Mouse (Mus musculus) heart, postnatal 10 days (tissue): ENCODE data around the gene Eml1. TPM values are rescaled to one million over a fixed set of nuclear protein-coding genes. Genes with fewer than 3 reads are reported as not detected.
A peak's percentile ranks its signal among the peaks of the same experiment; 100 is the strongest.

Experiments used
- DNase-seq, 2 experiments: peaks; one replicate each; pipeline ENCODE4 v3.0.0; 2021
- intact Hi-C: fragments of 180-260 bp; cut with DNase I; formaldehyde crosslinking; loops from one replicate; pipeline ENCODE4 v1.15.1; 2025
- total RNA-seq, 2 experiments: library from RNA; stranded (reverse); gene quantifications; 2 replicates each; pipeline ENCODE4 v1.2.3; 2021

Eml1 gene
- total RNA-seq, 2 experiments from 2014 or later = 82.1 to 94.6 TPM

DNA sequence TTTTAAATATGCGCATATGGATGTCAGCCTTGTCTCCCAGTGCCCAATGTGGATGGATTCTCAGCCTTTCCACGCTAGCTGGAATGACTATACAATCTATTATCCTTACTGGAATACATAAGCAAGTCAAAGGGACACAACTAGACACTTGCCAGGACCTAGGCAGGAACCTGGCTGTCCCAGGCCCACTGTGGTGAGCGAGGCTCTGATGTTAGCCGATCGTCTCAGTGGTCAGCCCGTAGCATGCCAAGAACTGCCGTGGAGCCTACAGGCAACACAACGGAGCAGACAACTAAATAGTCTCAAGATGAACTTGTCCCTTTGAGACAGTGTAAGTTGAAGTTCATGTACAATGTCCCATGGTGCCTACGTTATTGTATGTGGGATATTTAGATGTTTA, 44.2 kb downstream of the Eml1 start:
- intact Hi-C loops = no loop called here
- DNase-seq = no peak

DNA sequence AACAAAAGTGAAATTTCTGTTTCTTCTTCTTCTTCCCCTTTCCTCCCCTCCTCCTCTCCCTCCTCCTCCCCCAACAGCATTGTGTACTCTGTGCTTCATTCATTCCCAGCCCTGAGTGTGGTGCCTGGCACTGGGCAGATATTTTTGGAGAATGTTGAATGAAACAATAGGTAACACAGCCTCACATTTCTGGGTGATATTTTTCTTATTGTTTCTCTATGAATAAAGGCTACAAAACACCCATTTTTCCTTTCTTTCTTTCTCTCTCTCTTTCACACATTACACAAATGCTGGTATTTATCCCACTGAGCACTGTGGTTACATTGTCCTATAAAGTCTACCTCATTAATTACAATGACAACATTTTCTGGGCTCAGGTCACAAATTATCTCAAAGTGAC, 48.8 kb downstream of the Eml1 start:
- DNase-seq = no peak
- intact Hi-C loops = no loop called here

DNA sequence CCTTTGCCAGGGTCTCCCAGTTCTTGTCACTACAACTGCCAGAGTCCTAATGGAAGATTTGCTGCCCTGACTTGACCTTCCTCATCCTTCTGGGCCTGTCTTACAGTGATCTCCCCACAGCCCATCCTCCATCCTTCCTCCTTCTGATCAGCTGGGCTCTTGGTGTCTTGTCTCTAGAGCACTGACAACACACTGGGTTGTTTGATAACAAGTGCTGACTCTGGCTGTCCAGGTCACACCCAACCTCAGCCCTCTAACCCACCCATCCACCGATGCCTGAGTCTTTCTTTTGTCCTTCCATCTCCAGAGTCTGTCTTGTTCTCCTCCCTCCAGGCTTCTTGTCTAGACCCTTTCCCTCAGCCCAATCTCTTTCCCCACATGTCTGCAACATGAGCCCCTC, 50.7 kb downstream of the Eml1 start:
- DNase-seq = no peak
- intact Hi-C loops = no loop called here

DNA sequence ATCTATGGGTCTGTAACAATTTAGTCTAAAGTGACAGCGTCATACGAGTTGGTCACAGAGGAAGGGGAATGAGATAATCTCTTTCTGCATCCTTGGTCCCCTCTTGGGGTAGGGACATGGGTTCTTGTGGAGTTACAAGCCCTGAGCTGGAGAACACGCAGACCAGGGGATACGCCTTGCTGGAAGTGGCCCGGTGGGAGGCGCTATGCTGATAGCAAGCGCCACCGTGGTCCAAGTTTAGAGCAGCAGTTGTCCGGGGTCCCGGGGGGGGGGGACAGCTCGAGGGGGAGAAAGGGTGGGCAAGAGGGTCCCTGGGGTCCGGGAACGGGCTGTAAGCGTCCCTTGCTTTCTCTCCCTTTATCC, 51.7 kb downstream of the Eml1 start:
- peak; percentile 55 to 64 for DNase-seq
- intact Hi-C loops = loop anchor here (1.0 to 2.0 kb wide), 3 partner anchors 52 to 72 kb away; partner anchors contain the start of gene Eml1

DNA sequence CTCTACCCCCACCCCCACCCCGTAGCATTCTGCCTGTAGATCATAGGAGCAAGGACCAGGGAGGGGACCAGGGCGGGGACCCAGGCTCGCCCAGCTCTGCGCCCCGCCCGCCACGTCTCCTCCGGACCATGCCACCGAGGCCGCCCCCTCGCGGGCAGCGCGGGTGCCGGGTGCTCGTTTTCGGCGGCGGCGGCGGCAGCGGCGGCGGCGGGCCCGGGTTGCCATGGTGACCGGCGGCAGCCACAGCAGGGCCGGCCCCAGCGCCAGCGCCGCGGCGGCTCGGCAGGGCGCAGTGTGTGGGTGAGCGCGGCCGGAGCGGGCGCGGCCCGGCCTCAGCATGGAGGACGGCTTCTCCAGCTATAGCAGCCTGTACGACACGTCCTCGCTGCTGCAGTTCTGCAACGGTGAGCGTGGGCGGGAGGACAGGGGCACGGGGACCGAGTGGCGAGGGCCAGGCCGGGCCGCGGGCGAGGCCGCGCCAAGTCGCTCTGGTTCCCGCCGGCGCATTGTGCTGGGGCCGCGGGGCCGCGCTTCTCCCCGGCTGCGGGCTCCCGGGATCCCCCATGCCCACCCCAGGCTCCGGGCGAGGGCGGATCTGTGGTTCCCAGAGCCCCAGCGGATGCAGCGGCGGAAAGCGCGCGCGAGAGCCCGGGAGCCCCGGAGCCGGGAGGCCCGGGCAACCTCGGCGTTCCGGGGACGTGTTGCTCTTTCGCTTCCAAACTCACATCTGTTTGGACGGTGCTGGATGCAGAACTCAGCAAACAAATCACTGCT, 52.3 kb downstream of the Eml1 start:
- peak; percentile 91 to 93 for DNase-seq

DNA sequence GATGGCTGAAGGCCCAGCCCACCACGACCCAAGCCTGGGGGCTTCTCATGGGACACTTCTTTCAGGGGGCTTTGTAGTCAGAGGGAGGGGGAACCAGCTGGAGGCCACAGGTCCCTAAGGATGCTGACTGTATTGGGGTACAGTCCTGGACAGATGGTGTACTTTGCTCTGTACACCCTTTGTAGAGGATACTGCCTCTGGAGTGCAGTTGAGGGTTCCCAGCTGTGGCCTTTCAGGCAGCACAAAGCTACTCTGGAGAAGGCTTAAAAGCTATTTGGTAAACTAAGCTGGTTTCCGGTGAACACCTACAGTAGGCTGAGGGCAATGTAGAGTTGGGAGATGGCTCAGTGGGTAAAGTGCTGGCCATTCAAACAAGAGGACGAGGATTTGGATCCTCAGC, 60.2 kb downstream of the Eml1 start:
- intact Hi-C loops = no loop called here
- no peak for DNase-seq

More for the DNA sequence above, 52.3 kb downstream of the Eml1 start:
- intact Hi-C loops = loop anchor here (1.0 to 2.0 kb wide), 3 partner anchors 53 to 72 kb away; partner anchors contain the start of gene Eml1

DNA sequence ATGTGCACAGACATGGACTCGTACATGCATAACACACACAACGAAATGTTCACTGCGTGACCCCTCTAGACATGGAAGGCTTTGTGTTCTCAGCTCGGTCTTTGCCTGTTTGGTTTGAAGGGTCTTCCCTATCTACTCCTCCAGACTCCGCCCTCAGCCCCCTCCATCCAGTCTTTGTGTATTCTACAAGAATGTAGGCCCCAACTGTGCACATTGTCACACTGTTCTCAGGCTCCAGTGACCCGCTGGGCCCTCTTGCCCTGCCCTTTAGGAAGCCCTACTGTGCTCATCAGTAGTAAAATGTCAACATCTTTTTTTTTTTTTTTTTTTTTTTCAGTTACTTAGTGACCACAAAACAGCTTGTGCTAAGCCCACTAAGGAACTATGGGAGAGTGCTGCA, 61.0 kb downstream of the Eml1 start:
- no peak for DNase-seq
- intact Hi-C loops = no loop called here

DNA sequence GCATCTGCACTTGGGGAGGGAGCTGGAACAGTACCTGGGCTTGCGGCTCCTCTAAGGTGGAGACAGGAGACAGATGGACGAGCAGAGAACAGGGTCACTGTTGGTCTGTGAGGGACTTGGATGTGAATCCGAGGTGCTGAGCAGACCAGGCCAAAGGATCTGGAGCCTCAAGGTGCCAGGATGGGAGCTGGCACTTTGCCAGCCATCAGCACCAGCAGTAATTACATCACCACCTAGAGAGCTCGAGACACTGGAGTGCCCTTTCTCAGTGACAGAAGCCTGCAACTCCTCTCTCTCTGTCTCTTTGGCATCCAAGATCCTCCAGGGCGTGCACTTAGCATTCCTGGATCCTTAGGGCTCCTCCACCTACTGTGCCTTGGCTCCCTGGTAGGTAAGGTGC, 61.8 kb downstream of the Eml1 start:
- intact Hi-C loops = no loop called here

DNA sequence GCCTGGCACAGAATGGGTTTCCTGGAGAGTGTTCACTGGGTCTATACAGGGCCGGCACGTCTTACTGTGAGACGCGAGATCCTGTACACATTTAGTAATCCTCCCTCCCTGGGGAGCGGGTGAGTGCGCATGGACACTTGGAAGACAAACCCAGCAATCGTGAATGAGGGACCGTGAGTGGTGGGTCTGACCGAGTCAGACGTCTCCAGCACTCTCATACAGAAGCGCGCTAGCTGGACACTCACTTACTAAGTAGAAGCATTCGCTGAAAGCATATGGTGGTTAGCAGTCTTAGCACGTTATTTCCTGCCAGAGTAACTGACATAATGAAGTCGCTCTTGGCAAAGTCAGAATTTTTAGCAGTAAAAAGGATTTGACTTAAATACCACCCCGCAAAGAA, 62.3 kb downstream of the Eml1 start:
- no peak for DNase-seq
- intact Hi-C loops = no loop called here

More for the DNA sequence above, 61.8 kb downstream of the Eml1 start:
- no peak for DNase-seq

DNA sequence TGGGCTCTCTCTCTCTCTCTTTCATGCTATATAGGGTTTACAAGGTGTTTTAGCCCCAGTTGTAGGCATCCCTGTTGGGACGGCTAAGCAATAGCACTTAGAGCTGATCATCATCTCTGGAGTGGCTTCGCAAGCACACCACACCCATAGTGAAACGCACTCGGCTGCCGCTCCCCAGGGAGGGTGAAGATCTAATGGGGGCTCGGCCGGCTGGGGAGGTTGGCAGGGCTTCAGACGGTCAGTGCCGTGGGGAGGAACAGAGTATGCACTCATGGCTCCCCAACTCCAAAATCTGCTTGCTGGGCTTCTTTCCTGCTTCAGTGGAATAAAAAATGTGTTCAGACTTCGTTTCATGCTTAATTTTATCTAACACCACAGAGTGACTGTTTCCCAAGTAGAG, 62.7 kb downstream of the Eml1 start:
- intact Hi-C loops = no loop called here
- peak in 1 of 2 experiments; percentile 32 for DNase-seq

DNA sequence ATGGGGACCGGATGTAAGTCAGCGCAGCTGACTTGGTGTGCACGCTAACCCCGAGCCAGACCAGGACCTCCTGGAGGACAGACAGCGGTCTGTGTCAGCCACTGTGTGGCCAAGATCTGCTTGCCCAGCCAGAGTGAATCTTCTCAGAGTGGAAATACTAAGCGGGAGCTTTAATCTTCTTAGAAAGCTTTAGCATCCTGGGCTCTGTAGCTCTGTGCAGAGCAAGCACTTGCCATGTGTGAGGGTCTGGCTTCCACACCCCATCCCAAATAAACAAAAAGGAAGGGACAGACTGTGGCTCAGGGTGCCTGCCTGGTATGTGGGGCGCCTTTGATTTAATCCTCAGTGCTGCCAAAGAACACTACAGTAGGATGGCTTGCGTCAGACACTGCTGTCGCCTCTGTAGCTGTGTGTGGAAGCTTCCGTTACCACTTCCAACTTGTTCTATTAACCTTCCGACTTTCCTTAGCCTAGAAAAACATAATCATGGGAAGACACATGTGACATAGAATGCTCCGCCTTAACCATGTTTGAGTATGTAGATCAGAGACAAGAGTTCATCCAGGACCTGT, 64.8 kb downstream of the Eml1 start:
- intact Hi-C loops = loop anchor here (5.0 kb wide), 1 partner anchor 57 kb away; no protein-coding TSS in a partner anchor
- no peak for DNase-seq

DNA sequence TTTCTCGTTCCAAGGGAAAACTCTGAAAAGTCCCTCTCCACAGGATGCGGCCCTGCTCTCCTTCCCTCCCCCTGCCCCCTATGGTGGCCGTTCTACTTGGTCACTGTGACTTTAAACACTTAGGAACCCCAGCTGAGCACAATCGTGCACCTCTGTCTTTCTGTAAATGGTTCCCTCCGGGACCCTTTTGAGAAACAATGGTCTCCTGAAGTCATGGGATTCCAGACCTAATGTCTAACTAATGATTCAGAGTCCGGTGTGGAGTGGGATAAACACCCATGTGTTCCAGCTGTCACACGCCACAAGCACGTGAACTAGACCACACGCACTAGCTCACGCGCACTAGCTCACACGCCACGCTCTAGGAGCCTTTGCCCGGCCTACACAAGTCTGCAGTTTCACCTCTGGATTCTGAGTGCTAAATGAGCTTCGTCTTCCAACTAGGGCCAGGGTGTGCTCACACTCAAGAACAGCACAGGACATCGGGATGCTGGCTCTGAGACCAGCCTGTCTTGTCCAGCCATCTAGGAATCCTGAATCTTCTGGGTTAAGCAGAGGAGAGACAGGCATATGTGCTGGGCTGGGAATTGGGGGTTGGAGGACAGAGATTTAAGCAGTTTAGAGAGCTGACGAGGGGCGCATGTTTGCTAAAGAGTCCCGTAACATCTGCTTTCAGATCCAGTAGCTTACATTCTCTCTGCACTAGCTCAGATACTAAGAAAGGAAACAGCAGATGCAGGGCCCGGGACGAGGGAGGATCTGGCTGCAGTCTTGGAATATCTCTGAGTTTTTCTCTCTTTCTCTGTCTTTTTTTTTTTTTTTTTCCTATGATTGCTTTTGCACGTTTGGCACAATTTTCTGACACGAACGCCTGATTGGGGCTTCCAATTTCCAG, 65.5 kb downstream of the Eml1 start:
- peak; percentile 65 to 71 for DNase-seq
- intact Hi-C loops = loop anchor here (5.0 kb wide), 1 partner anchor 56 kb away; no protein-coding TSS in a partner anchor

DNA sequence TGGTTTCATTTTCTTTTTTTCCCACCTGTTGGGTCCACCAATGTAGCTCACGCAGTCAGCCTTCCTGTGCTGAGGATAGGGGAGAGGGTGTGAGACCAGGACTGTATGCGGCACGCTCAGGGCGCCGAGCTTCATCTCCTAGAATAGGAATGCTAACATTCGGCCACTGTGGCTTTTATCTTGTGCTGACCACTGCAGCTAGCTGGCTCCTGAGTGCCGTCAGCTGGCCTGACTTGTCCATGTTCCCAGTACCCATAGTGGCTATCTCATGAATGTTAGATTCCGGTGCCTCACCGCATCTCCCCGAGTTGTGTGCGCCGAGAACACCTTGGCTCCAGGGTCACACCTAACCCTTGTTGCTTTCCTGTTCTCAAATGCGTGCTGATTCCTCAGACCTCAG, 66.7 kb downstream of the Eml1 start:
- intact Hi-C loops = loop anchor here (5.0 kb wide), 1 partner anchor 55 kb away; no protein-coding TSS in a partner anchor
- DNase-seq = peak; percentile 35 to 38

DNA sequence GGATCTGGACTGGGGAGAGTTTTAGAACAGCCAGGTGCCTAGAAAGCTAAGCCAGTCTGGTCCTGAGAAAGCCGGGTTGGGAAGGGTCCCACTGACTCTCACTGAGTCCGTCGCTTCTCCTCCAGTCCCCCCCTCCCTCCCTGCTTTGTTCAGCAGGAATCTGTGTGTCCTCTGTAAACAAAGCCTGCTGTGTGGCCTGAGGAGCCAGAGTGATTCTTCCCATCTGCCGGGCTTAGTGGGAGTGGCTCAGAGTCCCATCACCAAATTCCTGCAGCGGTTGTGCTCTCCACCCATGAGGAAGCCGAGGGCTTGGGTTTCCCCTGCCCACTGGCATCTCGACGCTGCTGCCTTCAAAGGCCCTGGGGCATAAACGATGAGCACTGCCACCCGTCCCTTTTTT, 72.5 kb downstream of the Eml1 start:
- intact Hi-C loops = no loop called here
- no peak for DNase-seq

DNA sequence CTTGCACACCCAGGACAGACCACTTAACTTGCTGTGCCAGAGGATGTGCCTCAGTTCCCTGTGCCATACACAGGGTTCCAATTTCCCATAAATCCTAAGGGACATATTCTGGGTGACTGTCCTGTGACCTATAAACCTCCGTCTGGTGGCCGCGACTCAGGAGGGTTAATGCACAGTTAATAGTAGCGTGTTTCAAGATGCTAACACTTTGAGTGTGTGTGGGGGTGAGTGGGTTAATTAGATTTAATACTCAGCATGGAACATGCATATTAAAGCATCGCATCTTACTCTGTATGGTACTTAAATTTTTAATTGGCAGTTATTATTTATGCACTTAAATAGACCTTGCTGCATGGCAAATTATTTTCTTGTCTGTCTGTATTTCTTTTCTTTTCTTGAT, 73.0 kb downstream of the Eml1 start:
- intact Hi-C loops = no loop called here
- no peak for DNase-seq

DNA sequence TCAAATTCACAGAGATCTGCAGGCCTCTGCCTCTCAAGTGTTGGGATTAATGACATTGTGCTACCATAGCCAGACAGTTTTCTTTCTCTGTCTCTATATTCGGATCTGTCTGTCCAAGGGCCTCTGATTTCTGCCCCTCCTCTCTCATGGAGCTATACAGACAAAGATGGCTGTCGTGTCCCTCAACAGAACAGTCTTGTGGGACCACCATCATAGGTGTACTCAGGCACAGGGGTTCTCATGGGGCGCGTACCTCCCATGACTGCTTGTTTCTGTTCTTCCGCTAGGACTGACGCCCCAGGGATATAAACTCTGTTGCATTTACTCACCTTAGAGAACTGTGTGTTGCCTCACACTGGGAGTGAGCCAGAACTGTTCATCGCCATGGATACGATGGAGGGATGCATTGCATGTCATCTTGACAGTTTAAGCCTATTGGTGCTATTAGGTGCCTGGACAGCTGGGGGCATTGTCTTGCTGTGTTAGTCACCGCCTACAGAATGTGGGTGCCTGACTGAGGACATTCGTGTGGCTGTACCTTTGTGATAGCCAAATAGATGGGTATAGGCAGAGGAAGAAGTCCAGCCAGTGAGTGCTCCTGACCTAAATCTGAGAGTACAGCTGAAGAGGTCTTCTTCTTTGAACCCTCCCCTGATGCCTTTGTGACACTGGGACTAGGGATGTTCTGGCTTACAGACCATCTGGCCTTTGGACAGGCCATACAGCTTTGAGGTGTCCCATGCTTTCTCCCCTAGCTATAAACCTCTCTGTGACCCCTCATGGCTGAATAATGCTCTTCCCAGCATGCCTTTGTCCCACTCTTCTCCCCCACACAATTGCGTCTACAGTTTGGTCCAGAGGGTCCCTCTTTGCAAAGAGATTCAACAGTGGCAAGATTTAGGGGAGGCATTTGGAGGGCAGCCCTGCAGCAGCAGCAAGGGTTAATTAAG, 73.7 kb downstream of the Eml1 start:
- no peak for DNase-seq
- intact Hi-C loops = no loop called here

DNA sequence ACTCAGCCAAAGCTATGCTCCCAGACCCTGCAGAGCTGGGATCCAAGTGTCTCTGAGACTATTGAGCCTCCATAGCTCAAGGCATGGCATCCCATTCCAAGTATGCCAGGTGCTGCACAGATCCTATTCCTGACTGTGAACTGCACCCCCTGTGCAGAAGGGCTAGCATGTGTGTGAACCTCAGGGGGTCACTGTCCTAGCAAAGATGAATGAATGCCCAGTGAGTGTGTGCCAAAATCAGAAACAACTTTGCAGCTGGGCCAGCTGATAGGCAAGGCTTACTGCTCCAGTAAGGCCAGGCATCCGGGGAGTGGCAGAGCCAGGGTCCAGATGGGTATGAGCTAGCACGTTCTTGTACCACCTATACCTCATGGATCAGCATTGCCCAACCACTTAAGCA, 76.0 kb downstream of the Eml1 start:
- intact Hi-C loops = no loop called here

DNA sequence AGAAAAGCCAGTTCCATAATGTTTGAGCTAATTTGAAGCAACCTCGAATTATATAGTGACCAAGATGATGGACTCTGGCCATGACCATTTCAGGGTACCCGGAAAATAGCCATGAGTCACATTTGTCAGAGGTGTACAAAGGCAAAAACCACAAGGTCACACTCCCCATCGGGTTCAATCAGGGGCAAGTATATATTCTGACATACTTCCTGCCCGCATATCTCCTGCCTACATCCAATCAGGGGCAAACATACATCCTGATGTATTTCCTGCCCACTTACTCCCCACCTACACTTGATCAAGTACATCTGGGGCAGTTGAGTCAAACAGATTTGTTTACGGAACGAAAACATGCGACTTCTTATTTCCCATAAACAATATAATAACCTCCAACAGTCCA, 77.6 kb downstream of the Eml1 start:
- intact Hi-C loops = no loop called here
- DNase-seq = no peak

More for the DNA sequence above, 76.0 kb downstream of the Eml1 start:
- no peak for DNase-seq

DNA sequence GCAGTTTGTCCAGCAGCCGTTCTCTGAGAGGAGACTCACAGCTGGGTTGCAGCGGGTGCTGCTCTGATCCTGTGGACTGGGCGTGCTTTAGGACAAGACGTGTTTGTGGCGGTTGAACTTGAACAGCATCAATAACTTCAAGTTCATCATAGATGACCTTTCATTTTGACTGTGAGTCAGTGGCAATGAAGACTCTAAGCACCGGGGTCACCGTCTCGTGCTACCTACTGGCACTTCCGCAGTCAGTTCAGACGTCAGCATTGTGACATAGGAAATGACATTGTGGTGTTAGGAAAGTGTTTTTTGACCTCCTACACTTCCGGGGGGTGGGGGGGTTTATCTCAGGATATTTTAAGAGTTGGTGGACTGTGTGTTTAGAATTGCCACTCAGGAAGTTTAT, 79.2 kb downstream of the Eml1 start:
- DNase-seq = no peak
- intact Hi-C loops = no loop called here

DNA sequence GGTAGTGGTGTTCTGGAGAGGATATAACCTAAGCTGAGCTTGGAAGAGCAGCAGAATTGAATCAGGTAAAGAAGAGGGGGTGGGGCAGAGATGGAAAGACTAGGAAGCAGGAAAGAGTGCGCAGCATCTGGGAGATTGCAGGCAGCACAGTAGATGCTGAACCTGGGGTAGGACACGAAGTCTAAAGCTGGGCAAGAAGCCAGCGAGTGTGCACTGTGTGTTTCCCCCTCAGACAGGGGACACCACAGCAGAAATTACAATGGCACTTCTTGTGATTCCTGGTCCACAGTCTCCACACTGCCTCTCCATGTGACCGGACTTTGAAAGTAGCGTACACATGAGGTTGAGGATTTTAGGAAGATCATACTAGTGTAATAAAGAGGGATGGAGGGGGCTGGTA, 79.8 kb downstream of the Eml1 start:
- intact Hi-C loops = no loop called here
- DNase-seq = no peak
